Mouse (Mus musculus) lung, embryonic 16.5 days (tissue): ENCODE results near the gene Wrb. TPM values are rescaled to one million over a fixed set of nuclear protein-coding genes. Genes with fewer than 3 reads are reported as not detected.

Experiments
- ATAC-seq: fragments of 200-750 bp; cut with Nextera tagmentation; 2 replicates; pipeline ENCODE4 v1.8.0; 2017; ENCODE audit warnings: low read depth, mild to moderate bottlenecking, moderate library complexity
- H3K27ac ChIP-seq: fragments of 300-500 bp; sonication (generic); 2 replicates; pipeline ENCODE4 v1.5.1; 2014; ENCODE audit warnings: mild to moderate bottlenecking, control low read depth, low read length
- H3K27me3 ChIP-seq: fragments of 300-500 bp; sonication (generic); 2 replicates; pipeline ENCODE4 v1.6.1; 2014; ENCODE audit warnings: low read depth, low read length, mixed read lengths; ENCODE audit not compliant: control insufficient read depth, insufficient read depth
- H3K36me3 ChIP-seq: fragments of 300-500 bp; sonication (generic); 2 replicates; pipeline ENCODE4 v1.6.1; 2014; ENCODE audit warnings: low read length; ENCODE audit not compliant: control insufficient read depth, insufficient read depth
- H3K4me1 ChIP-seq: fragments of 300-500 bp; sonication (generic); replicated peaks from 2 replicates; pipeline ENCODE4 v1.6.1; 2014; ENCODE audit warnings: low read length, mixed read lengths; ENCODE audit not compliant: control insufficient read depth, insufficient read depth
- H3K4me2 ChIP-seq: fragments of 300-500 bp; sonication (generic); 2 replicates; pipeline ENCODE4 v1.6.1; 2014; ENCODE audit warnings: low read depth, low read length, control low read depth
- H3K4me3 ChIP-seq: fragments of 300-500 bp; sonication (generic); 2 replicates; pipeline ENCODE4 v1.5.1; 2014; ENCODE audit warnings: mild to moderate bottlenecking, low read length, control low read depth
- H3K9ac ChIP-seq: fragments of 300-500 bp; sonication (generic); 2 replicates; pipeline ENCODE4 v1.6.1; 2014; ENCODE audit warnings: low read length, control low read depth
- H3K9me3 ChIP-seq: fragments of 300-500 bp; sonication (generic); 2 replicates; pipeline ENCODE4 v1.6.1; 2016; ENCODE audit warnings: low read length; ENCODE audit not compliant: control insufficient read depth
- WGBS: fragments of 180-500 bp; shearing (Covaris S2); extraction: QIAGEN DNeasy Blood & Tissue Kit; methylation state at CpG from one replicate; pipeline ENCODE4 v1.1.7; 2014; 5-methylcytosine and 5-hydroxymethylcytosine counted together
- polyA plus RNA-seq: library from polyadenylated mRNA; unstranded; fragments of >200 nt; fragmentation: Nextera tagmentation; extraction: Ambion mirVana; gene quantifications from 2 replicates; pipeline ENCODE4 v1.2.1, GENCODE M21; 2015

The Wrb gene
- polyA plus RNA-seq, 1 experiment from 2014 or later = 42.0 TPM

DNA sequence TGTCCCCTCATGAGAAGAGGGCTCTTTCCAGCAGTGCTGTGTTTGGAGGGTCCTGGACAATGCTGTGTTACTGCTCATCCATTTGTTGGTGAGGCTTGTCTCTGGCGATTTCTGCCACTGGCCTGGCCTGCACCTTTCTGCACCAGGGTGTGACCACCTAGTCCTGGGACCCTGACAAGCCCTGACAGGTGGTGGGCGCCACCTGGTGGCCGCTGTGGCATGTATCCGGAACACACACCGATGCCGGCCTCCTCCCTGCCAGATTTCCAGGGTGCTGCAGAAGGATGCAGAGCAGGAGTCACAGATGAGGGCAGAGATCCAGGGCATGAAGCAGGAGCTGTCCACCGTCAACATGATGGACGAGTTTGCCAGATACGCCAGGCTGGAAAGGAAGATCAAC is 6.3 kb downstream of the Wrb start:
- Histone ChIP-seq H3K9me3 (no peaks in the 10 kb centered on the region), H3K4me1 (no peaks in the 10 kb centered on the region; the same call in 1 of the 2 replicates), H3K4me3 (no peak overlapping the region), H3K27me3 (no peaks in the 10 kb centered on the region), H3K9ac (no peak overlapping the region), H3K4me2 (no peak overlapping the region), H3K36me3 (no peaks in the 10 kb centered on the region), H3K27ac (no peak overlapping the region)
- WGBS = 15% methylated on average over 9 of the region's 9 CpGs
- peak; percentile 49; the same call in 1 of the 2 replicates for ATAC-seq

GRCm38 (mm10) chr16:96154476-96154875 is 9.3 kb downstream of the Wrb start:
- Histone ChIP-seq H3K9me3 (no peaks in the 10 kb centered on the region), H3K4me3 (no peak overlapping the region), H3K27me3 (no peaks in the 10 kb centered on the region), H3K4me2 (no peak overlapping the region), H3K4me1 (peaks cover 10% of the 10 kb centered on the region), H3K36me3 (no peaks in the 10 kb centered on the region), H3K27ac (no peak overlapping the region), H3K9ac (no peak overlapping the region)
- 78% methylated on average over 2 of the region's 2 CpGs for WGBS
- ATAC-seq = no peak

GRCm38 (mm10) chr16:96156019-96156418 is 10.8 kb downstream of the Wrb start:
- Histone ChIP-seq H3K9me3 (no peaks in the 10 kb centered on the region), H3K9ac (no peak overlapping the region), H3K4me1 (peaks cover 10% of the 10 kb centered on the region), H3K27ac (no peak overlapping the region), H3K27me3 (no peaks in the 10 kb centered on the region), H3K4me3 (no peak overlapping the region), H3K36me3 (no peaks in the 10 kb centered on the region), H3K4me2 (no peak overlapping the region)
- no peak for ATAC-seq
- 81% methylated on average over 8 of the region's 8 CpGs for WGBS

GRCm38 (mm10) chr16:96157171-96157570 is 12.0 kb downstream of the Wrb start:
- WGBS = 88% methylated on average over 11 of the region's 11 CpGs
- no peaks in the 10 kb centered on the region for H3K9me3 ChIP-seq
- no peak overlapping the region for H3K4me2 ChIP-seq
- no peaks in the 10 kb centered on the region for H3K27me3 ChIP-seq
- H3K36me3 ChIP-seq = no peaks in the 10 kb centered on the region
- peaks cover 10% of the 10 kb centered on the region for H3K4me1 ChIP-seq
- no peak for ATAC-seq
- H3K27ac ChIP-seq = no peak overlapping the region
- H3K4me3 ChIP-seq = no peak overlapping the region
- H3K9ac ChIP-seq = no peak overlapping the region

DNA sequence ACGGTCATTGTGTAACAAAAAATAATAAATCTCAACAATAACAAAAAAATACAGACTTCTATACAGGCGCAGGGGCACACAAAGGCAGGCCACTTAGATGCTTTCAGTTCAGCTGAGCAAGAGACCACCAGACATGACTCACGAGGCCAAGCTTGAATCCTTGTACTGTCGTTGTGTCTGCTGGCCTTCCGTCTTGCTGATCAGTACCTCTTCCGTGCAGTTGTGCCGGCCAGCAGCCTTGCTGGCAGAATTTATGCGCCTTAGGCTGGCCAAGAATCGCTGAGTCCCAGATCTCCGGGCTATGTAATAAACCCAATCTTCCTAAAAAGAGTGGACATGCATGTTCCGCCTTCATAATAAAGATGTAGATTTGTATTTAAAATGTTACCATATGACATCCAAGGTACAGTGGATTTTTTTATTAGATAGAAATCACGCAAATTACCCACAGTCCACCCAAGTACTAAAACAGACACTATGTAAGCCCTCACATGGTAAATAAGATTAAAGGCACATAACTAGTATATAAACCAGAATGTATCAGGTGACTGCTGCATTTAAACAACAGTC is 13.4 kb downstream of the Wrb start:
- ATAC-seq = no peak
- no peaks in the 10 kb centered on the region for H3K9me3 ChIP-seq
- H3K4me1 ChIP-seq = peaks cover 10% of the 10 kb centered on the region
- no peaks in the 10 kb centered on the region for H3K27me3 ChIP-seq
- H3K36me3 ChIP-seq = no peaks in the 10 kb centered on the region
- peak overlapping the region; percentile 99 for H3K4me2 ChIP-seq
- 58% methylated on average over 12 of the region's 12 CpGs for WGBS
- H3K9ac ChIP-seq = peak overlapping the region; percentile 90
- H3K4me3 ChIP-seq = peak overlapping the region; percentile 66
- peak overlapping the region; percentile 69 for H3K27ac ChIP-seq

- Histone ChIP-seq H3K36me3 (no peaks in the 10 kb centered on the region), H3K4me3 (peak overlapping the region; percentile 66), H3K27ac (peak overlapping the region; percentile 69), H3K9ac (peak overlapping the region; percentile 90), H3K4me1 (peaks cover 10% of the 10 kb centered on the region), H3K27me3 (no peaks in the 10 kb centered on the region), H3K4me2 (peak overlapping the region; percentile 99), H3K9me3 (no peaks in the 10 kb centered on the region)
- ATAC-seq = peak; percentile 87
- WGBS = under 1% methylated on average over 67 of the region's 67 CpGs
Measured at GRCm38 (mm10) chr16:96159091-96159731, 14.0 kb downstream of the Wrb start.

DNA sequence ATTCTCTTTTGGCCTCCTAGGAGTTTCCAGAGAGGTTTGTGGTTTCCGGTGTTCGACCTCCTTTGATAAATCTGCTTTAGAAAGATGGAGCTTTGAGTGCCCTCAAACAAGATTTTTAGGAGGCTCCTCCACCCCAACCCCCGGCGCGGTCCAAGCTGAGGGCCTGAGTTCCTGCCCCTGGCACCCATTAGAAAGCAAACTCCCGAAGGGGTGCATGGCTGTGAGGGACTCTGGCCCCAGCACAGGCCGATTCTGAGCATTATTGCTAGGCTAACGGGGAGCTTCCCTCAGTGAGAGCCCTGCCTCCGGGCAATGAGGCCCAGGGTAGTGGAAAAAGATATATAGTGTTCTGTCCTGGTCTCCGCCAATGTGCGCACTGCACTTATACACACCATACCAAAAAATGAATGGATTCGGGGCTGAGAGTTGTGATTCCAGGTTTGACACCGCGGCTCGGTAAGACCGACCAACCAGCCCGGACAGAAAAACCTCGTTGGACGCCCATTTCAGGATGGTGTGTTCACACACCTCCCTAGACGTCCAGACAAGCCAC is 14.7 kb downstream of the Wrb start:
- H3K27me3 ChIP-seq = no peaks in the 10 kb centered on the region
- no peak overlapping the region; the same call in 1 of the 2 replicates for H3K27ac ChIP-seq
- WGBS = 77% methylated on average over 20 of the region's 20 CpGs
- no peak for ATAC-seq
- peak overlapping the region; percentile 99 for H3K4me2 ChIP-seq
- peak overlapping the region; percentile 66 for H3K4me3 ChIP-seq
- no peaks in the 10 kb centered on the region for H3K36me3 ChIP-seq
- H3K9ac ChIP-seq = peak overlapping the region; percentile 90
- H3K4me1 ChIP-seq = peaks cover 10% of the 10 kb centered on the region
- no peaks in the 10 kb centered on the region for H3K9me3 ChIP-seq

- Histone ChIP-seq H3K27ac (no peak overlapping the region), H3K4me1 (peaks cover 10% of the 10 kb centered on the region), H3K36me3 (no peaks in the 10 kb centered on the region), H3K4me3 (no peak overlapping the region), H3K9me3 (no peaks in the 10 kb centered on the region), H3K9ac (no peak overlapping the region), H3K27me3 (no peaks in the 10 kb centered on the region), H3K4me2 (no peak overlapping the region)
- no peak for ATAC-seq
- WGBS = 74% methylated on average over 1 of the region's 1 CpGs
Measured at GRCm38 (mm10) chr16:96160927-96161326, 15.7 kb downstream of the Wrb start.

GRCm38 (mm10) chr16:96161336-96161735 is 16.1 kb downstream of the Wrb start:
- Histone ChIP-seq H3K27ac (no peak overlapping the region), H3K4me1 (peaks cover 10% of the 10 kb centered on the region), H3K4me3 (no peak overlapping the region), H3K4me2 (no peak overlapping the region), H3K36me3 (no peaks in the 10 kb centered on the region), H3K27me3 (no peaks in the 10 kb centered on the region), H3K9ac (no peak overlapping the region), H3K9me3 (no peaks in the 10 kb centered on the region)
- no peak for ATAC-seq
- WGBS = 76% methylated on average over 4 of the region's 4 CpGs
